Mouse (Mus musculus) CH12.LX (cell line): ENCODE measurements around the gene Nhsl2.

Experiments
- CHD2 ChIP-seq: IDR thresholded peaks from 2 replicates; pipeline ENCODE4 v1.6.1; 2011; ENCODE audit warnings: low read length, improper control_type of control experiment
- POLR2A ChIP-seq: IDR thresholded peaks from 2 replicates; pipeline ENCODE4 v1.6.1; 2011; ENCODE audit warnings: low read depth, mild to moderate bottlenecking, improper control_type of control experiment, low read length
- TBP ChIP-seq: conservative IDR thresholded peaks from 2 replicates; pipeline ENCODE4 v1.6.1; 2011; ENCODE audit warnings: low read depth, low read length, improper control_type of control experiment
- UBTF ChIP-seq: IDR thresholded peaks from 2 replicates; pipeline ENCODE4 v1.6.1; 2012; ENCODE audit warnings: low read depth, mild to moderate bottlenecking, inconsistent platforms, low read length, improper control_type of control experiment, moderate library complexity

DNA sequence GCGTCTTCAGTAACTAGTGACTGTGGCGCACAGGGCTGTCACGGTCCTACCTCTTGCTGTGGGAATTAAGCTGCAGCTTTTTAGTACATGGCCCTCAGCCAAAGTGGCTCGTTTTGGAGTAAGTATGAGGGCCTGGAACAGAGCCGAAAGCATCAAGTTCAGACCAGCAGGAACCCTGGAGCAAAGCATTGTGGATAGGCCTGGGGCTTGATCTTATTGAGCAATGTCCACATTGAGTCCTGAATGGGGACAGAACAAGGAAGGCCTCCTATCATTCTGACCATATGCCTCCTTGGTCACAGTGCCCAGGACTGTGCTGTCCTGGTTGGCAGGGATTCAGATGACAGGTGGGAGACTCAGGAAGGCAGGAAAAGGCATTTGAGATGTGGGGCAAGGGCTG lies 211.1 kb downstream of the Nhsl2 start:
- TF ChIP-seq TBP: no peak
- TF ChIP-seq POLR2A: no peak
- no peak for TF ChIP-seq UBTF
- no peak for TF ChIP-seq CHD2
